Comparison of ENCODE assay signal across 8 mouse cellular contexts in the genomic region with DNA sequence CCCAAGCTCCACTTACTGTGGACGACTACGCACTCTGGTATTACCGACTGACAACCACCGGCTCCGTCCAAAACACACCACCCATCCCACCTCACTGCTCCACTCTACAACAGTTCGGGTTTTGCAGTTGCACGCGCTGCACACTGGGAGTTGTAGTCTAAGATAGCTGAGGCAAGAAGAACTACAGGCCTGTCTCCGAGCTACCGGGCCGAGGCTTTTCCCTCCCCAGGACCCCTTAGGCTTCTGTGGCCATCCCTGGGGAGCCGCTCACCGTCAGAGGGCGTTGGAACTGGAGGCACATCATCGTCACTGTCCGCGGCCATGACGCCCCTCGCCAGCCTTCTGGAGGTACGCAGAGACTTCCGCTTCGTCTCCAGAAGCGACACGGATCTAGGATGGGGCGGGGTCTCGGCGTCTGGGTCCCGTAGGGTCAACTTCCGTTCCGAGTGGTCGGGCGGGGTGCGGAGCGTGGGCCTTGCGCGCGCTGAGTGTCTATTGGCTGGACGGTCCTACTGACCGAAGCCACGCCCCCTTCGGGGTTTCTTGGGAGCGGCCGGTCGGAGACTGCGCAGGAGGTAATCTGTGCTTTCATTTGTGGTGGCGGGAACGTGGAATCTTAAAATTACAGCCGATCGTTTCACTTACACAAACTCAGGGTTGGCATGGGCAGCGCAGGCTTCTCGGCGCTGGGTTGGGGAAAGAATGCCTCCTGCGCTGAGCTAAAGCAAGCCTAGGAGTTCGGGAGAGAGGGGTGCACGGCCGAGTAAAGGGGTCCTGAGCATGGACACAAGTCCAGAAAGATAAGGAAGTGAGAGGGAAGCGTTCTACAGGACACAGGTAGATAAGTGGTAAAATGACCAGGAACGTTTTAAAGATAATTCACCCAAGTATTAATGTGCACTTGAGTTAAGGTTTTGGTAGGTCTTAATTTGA. TPM values are rescaled to one million over a fixed set of nuclear protein-coding genes. Genes with fewer than 3 reads are reported as not detected.
DNase-seq lines count a peak whose midpoint lies in the region; ATAC-seq and TF ChIP-seq lines count a peak whose summit lies in the region.

A gene (minus strand): TSS at position 444 of the 933 bp plus-strand sequence.
A gene (plus strand): TSS at position 527 of the 933 bp plus-strand sequence.

- H3K27ac ChIP-seq in embryonic facial prominence, embryonic 14.5 days (replicated peaks; ENCODE audit: low read depth, low read length): peak within 1 kb of the TSS; percentile 83
- H3K27ac ChIP-seq in limb, embryonic 14.5 days (replicated peaks; ENCODE audit: low read depth, low read length): peak within 1 kb of the TSS; percentile 90
- peak within 1 kb of the TSS; percentile 86 for H3K27ac ChIP-seq in midbrain, postnatal 0 days (ENCODE audit: low read depth, low read length)

- peaks cover 6% of the 10 kb centered on the region for H3K4me1 ChIP-seq in embryonic facial prominence, embryonic 14.5 days (ENCODE audit: control insufficient read depth, insufficient read depth, low read length)
- H3K4me1 ChIP-seq in limb, embryonic 14.5 days (ENCODE audit: control insufficient read depth, insufficient read depth, low read length): peaks cover 6% of the 10 kb centered on the region
- H3K4me1 ChIP-seq in midbrain, postnatal 0 days (ENCODE audit: insufficient read depth, low read length): peaks cover 6% of the 10 kb centered on the region; the same call in 1 of the 2 replicates

- no peaks in the 10 kb centered on the region for H3K9me3 ChIP-seq in embryonic facial prominence, embryonic 14.5 days (ENCODE audit: control insufficient read depth, low read length)
- no peaks in the 10 kb centered on the region for H3K9me3 ChIP-seq in limb, embryonic 14.5 days (ENCODE audit: control insufficient read depth, low read length)
- H3K9me3 ChIP-seq in midbrain, postnatal 0 days (ENCODE audit: low read length): no peaks in the 10 kb centered on the region

- H3K27me3 ChIP-seq in embryonic facial prominence, embryonic 14.5 days (replicated peaks; ENCODE audit: control insufficient read depth, insufficient read depth, low read length): no peaks in the 10 kb centered on the region
- no peaks in the 10 kb centered on the region for H3K27me3 ChIP-seq in limb, embryonic 14.5 days (ENCODE audit: control insufficient read depth, insufficient read depth, low read length)
- H3K27me3 ChIP-seq in midbrain, postnatal 0 days (ENCODE audit: insufficient read depth, low read length): no peaks in the 10 kb centered on the region

- ATAC-seq in embryonic facial prominence, embryonic 14.5 days (ENCODE audit: low read depth): peak; percentile 99
- peak; percentile 100 for ATAC-seq in limb, embryonic 14.5 days (ENCODE audit: low FRiP score, low read depth)
- ATAC-seq in midbrain, postnatal 0 days (ENCODE audit: low FRiP score): peak; percentile 97

- peak within 1 kb of the TSS; percentile 58 for H3K4me3 ChIP-seq in embryonic facial prominence, embryonic 14.5 days (ENCODE audit: low read depth, low read length)
- H3K4me3 ChIP-seq in limb, embryonic 14.5 days (replicated peaks; ENCODE audit: low read length): peak within 1 kb of the TSS; percentile 81
- peak within 1 kb of the TSS; percentile 63 for H3K4me3 ChIP-seq in midbrain, postnatal 0 days (ENCODE audit: low read depth, low read length)

- H3K9ac ChIP-seq in embryonic facial prominence, embryonic 14.5 days (ENCODE audit: low read depth, low read length): peak within 1 kb of the TSS; percentile 81
- peak within 1 kb of the TSS; percentile 85 for H3K9ac ChIP-seq in limb, embryonic 14.5 days (ENCODE audit: low read depth, low read length, severe bottlenecking)
- peak within 1 kb of the TSS; percentile 69 for H3K9ac ChIP-seq in midbrain, postnatal 0 days (replicated peaks; ENCODE audit: low read length, poor library complexity, severe bottlenecking)

- TF ChIP-seq POLR2A in limb, embryonic 14.5 days (IDR thresholded peaks at IDR 0.05; ENCODE audit: borderline replicate concordance, extremely low read depth, insufficient read depth, insufficient read length): peak; percentile 68; the same call in 1 of the 2 replicates

- under 1% methylated on average over 49 of the region's 58 CpGs for WGBS in embryonic facial prominence, embryonic 14.5 days
- under 1% methylated on average over 58 of the region's 58 CpGs for WGBS in limb, embryonic 14.5 days
- under 1% methylated on average over 58 of the region's 58 CpGs for WGBS in midbrain, postnatal 0 days

- DNase-seq in 3T3-L1 (ENCODE audit: low read depth, low spot score): peak; percentile 99
- DNase-seq in adrenal gland, postnatal 4 days (ENCODE audit: low spot score in 2 of 2): peak; percentile 75 to 90
- DNase-seq in embryonic facial prominence, embryonic 14.5 days (ENCODE audit: low spot score): peak; percentile 100
- DNase-seq in heart, adult 8-10 months (ENCODE audit: low spot score): peak; percentile 92
- peak; percentile 96 for DNase-seq in kidney, adult 9 months
- peak; percentile 99 for DNase-seq in limb, embryonic 14.5 days (ENCODE audit: low spot score)
- DNase-seq in midbrain, postnatal 0 days (ENCODE audit: low spot score): peak; percentile 99
- peak; percentile 84 to 86 for DNase-seq in spleen, postnatal 14 days (ENCODE audit: low spot score in 2 of 2)

- H3K4me2 ChIP-seq in embryonic facial prominence, embryonic 14.5 days (ENCODE audit: low read depth, low read length): peak within 1 kb of the TSS; percentile 63
- peak within 1 kb of the TSS; percentile 65 for H3K4me2 ChIP-seq in limb, embryonic 14.5 days (replicated peaks; ENCODE audit: low read depth, low read length, severe bottlenecking)
- peak within 1 kb of the TSS; percentile 58 for H3K4me2 ChIP-seq in midbrain, postnatal 0 days (ENCODE audit: low read depth, low read length, poor library complexity, severe bottlenecking)

- peak; percentile 21; the same call in 1 of the 2 replicates for TF ChIP-seq CTCF in midbrain, postnatal 0 days (IDR thresholded peaks at IDR 0.05)

- peaks cover 33% of the 10 kb centered on the region for H3K36me3 ChIP-seq in embryonic facial prominence, embryonic 14.5 days (ENCODE audit: control insufficient read depth, insufficient read depth, low read length)
- H3K36me3 ChIP-seq in limb, embryonic 14.5 days (ENCODE audit: control insufficient read depth, insufficient read depth, low read length): peaks cover 36% of the 10 kb centered on the region
- peaks cover 26% of the 10 kb centered on the region for H3K36me3 ChIP-seq in midbrain, postnatal 0 days (ENCODE audit: insufficient read depth, low read length)

RNA-seq across cellular contexts. Expression of the first gene that starts in this region (rescaled TPM):
- total RNA-seq in adrenal gland, postnatal 4 days (2021): 10 to 100 TPM; 25.1 to 28.3 TPM
- 29.8 and 32.2 TPM in 2 replicates for polyA plus RNA-seq in embryonic facial prominence, embryonic 14.5 days (2014; fragmentation: Nextera tagmentation; extraction: Ambion mirVana)
- 1 to 10 TPM; 4.2 to 8.2 (median 5.4) TPM for total RNA-seq in heart, adult 8-10 months (2022)
- 44.1 and 44.6 TPM in 2 replicates for polyA plus RNA-seq in limb, embryonic 14.5 days (2012; rRNA removed)
- polyA plus RNA-seq in limb, embryonic 14.5 days (2014; fragmentation: Nextera tagmentation; extraction: Ambion mirVana): 35.9 TPM in 2 replicates
- total RNA-seq in midbrain, postnatal 0 days (2014; rRNA removed): 38.9 and 42.9 TPM in 2 replicates
- polyA plus RNA-seq in midbrain, postnatal 0 days (2015; fragmentation: Nextera tagmentation; extraction: Ambion mirVana): 22.5 and 26.2 TPM in 2 replicates

RNA-seq across cellular contexts. Expression of the second gene that starts in this region (rescaled TPM):
- total RNA-seq in adrenal gland, postnatal 4 days (2021): 10 to 100 TPM; 10.0 to 10.4 TPM
- polyA plus RNA-seq in embryonic facial prominence, embryonic 14.5 days (2014; fragmentation: Nextera tagmentation; extraction: Ambion mirVana): 8.2 and 10.2 TPM in 2 replicates
- 1 to 10 TPM in 3 of 4 experiments, under 1 TPM in 1; 0.95 to 1.3 (median 1.1) TPM for total RNA-seq in heart, adult 8-10 months (2022)
- 26.8 and 28.2 TPM in 2 replicates for polyA plus RNA-seq in limb, embryonic 14.5 days (2012; rRNA removed)
- 10.2 and 11.0 TPM in 2 replicates for polyA plus RNA-seq in limb, embryonic 14.5 days (2014; fragmentation: Nextera tagmentation; extraction: Ambion mirVana)
- total RNA-seq in midbrain, postnatal 0 days (2014; rRNA removed): 5.1 and 5.6 TPM in 2 replicates
- 3.0 and 4.5 TPM in 2 replicates for polyA plus RNA-seq in midbrain, postnatal 0 days (2015; fragmentation: Nextera tagmentation; extraction: Ambion mirVana)

Comparison
In these comparisons a context has a peak if more than half of its experiments do, and no peak if none do; other contexts are left out.
1. Peak in every context shown above with its lines: DNase-seq, ATAC-seq, H3K4me3 ChIP-seq and H3K27ac ChIP-seq.